Mouse (Mus musculus): ENCODE results near the gene Mink1. TPM values are rescaled to one million over a fixed set of nuclear protein-coding genes. Genes with fewer than 3 reads are reported as not detected.
A peak's percentile ranks its signal among the peaks of the same experiment; 100 is the strongest.

The Mink1 gene
- total and polyA plus RNA-seq, 3 experiments, result 33.8 to 230 (median 57.3) TPM

- TF ChIP-seq MAFK (IDR thresholded peaks at IDR 0.05; ENCODE audit: borderline replicate concordance, low read depth, low read length), result no peak; the same call in 1 of the 2 replicates
- no peak for TF ChIP-seq BHLHE40 (IDR thresholded peaks at IDR 0.05; ENCODE audit: borderline replicate concordance, low read depth, low read length)
- peak; percentile 91 for TF ChIP-seq MAZ (IDR thresholded peaks at IDR 0.05; ENCODE audit: low read depth, low read length)
These were observed 37.5 kb upstream of the Mink1 start, which contains the start of gene Psmb6 (continued) for GRCm38 (mm10) chr11:70525184-70525678.

- Histone ChIP-seq H3K9me3 (replicated peaks; ENCODE audit: insufficient read depth, low read length) (no peaks in the 10 kb centered on the region), H3K9ac (ENCODE audit: control insufficient read depth, low read depth, low read length, poor library complexity, severe bottlenecking) (peak overlapping the region; percentile 91), H3K4me1 (ENCODE audit: control insufficient read depth in 1 of 2, insufficient read depth in 2 of 2, low read length in 2 of 2) (peaks cover 0 to 7% of the 10 kb centered on the region in 2 experiments; a peak in 1 of 4 replicates), H3K79me2 (ENCODE audit: control insufficient read depth, insufficient read depth, low read length, poor library complexity) (peaks cover 13% of the 10 kb centered on the region), H3K27me3 (ENCODE audit: control insufficient read depth in 1 of 2, insufficient read depth in 2 of 2, low read length in 2 of 2) (no peaks in the 10 kb centered on the region), H3K36me3 (ENCODE audit: control insufficient read depth in 1 of 2, insufficient read depth in 2 of 2, low read length in 2 of 2) (peaks cover 3 to 5% of the 10 kb centered on the region in 2 experiments; a peak in 3 of 4 replicates), H3K27ac (ENCODE audit: control insufficient read depth, low read depth, low read length) (peak overlapping the region; percentile 59; the same call in 1 of the 2 replicates), H3K4me3 (ENCODE audit: control insufficient read depth in 1 of 2, insufficient read depth in 1 of 2, low read depth in 2 of 2, low read length in 2 of 2) (peak overlapping the region; percentile 87 to 89)
- TF ChIP-seq CTCF (IDR thresholded peaks at IDR 0.05 in 2 of 3, conservative IDR thresholded peaks at IDR 0.05 in 1 of 3; ENCODE audit: control insufficient read depth in 1 of 3, insufficient read depth in 1 of 3, low read depth in 2 of 3, low read length in 3 of 3, poor library complexity in 1 of 3, severe bottlenecking in 1 of 3), result no peak; a peak in 1 of 6 replicates
- no peak for TF ChIP-seq ELF1 (IDR thresholded peaks at IDR 0.05; ENCODE audit: low read depth, low read length)
- TF ChIP-seq JUND (IDR thresholded peaks at IDR 0.05; ENCODE audit: low read depth, low read length), result no peak
- no peak for TF ChIP-seq POLR2AphosphoS5 (IDR thresholded peaks at IDR 0.05; ENCODE audit: borderline replicate concordance, low read depth, low read length)
- TF ChIP-seq BHLHE40 (IDR thresholded peaks at IDR 0.05; ENCODE audit: borderline replicate concordance, low read depth, low read length), result no peak
- TF ChIP-seq MYC (IDR thresholded peaks at IDR 0.05; ENCODE audit: low read depth, low read length), result no peak
- no peak for TF ChIP-seq CHD1 (IDR thresholded peaks at IDR 0.05; ENCODE audit: low read depth, low read length)
- TF ChIP-seq TCF12 (IDR thresholded peaks at IDR 0.05; ENCODE audit: low read depth, low read length), result no peak
- no peak for TF ChIP-seq MAX (IDR thresholded peaks at IDR 0.05; ENCODE audit: low read length)
- no peak for TF ChIP-seq USF1 (IDR thresholded peaks at IDR 0.05; ENCODE audit: low read depth, low read length)
- no peak for TF ChIP-seq HCFC1 (IDR thresholded peaks at IDR 0.05; ENCODE audit: low read depth, low read length)
- TF ChIP-seq GABPA (IDR thresholded peaks at IDR 0.05; ENCODE audit: low read depth, low read length), result no peak
- TF ChIP-seq ZC3H11A (IDR thresholded peaks at IDR 0.05; ENCODE audit: low read depth, low read length), result no peak
- no peak for TF ChIP-seq ZKSCAN1 (IDR thresholded peaks at IDR 0.05; ENCODE audit: low read depth, low read length)
- no peak for TF ChIP-seq CHD2 (IDR thresholded peaks at IDR 0.05; ENCODE audit: low read length)
- no peak for TF ChIP-seq UBTF (IDR thresholded peaks at IDR 0.05; ENCODE audit: borderline replicate concordance, insufficient read depth, low read depth, low read length)
- no peak for TF ChIP-seq SMC3 (IDR thresholded peaks at IDR 0.05; ENCODE audit: low read depth, low read length)
- TF ChIP-seq ZMIZ1 (IDR thresholded peaks at IDR 0.05; ENCODE audit: low read depth, low read length), result no peak
- no peak for TF ChIP-seq GATA1 (IDR thresholded peaks at IDR 0.05; ENCODE audit: low read depth, low read length)
- no peak for TF ChIP-seq MYB (IDR thresholded peaks at IDR 0.05; ENCODE audit: low read depth, low read length)
- peak; percentile 60 for DNase-seq (ENCODE audit: low read depth, low spot score)
These were observed 37.0 kb upstream of the Mink1 start for GRCm38 (mm10) chr11:70525726-70526125.

Measured in MEL (cell line).